Mouse (Mus musculus) limb, embryonic 15.5 days (tissue): ENCODE results near the gene Otulin. TPM values are rescaled to one million over a fixed set of nuclear protein-coding genes. Genes with fewer than 3 reads are reported as not detected.

ENCODE experiments used
- ATAC-seq: fragments of 200-750 bp; cut with Nextera tagmentation; 2 replicates; pipeline ENCODE4 v1.8.0; 2017; ENCODE audit warnings: low read depth, moderate TSS enrichment; ENCODE audit not compliant: insufficient number of reproducible peaks, low FRiP score, low TSS enrichment
- H3K27ac ChIP-seq: fragments of 300-500 bp; sonication (generic); 2 replicates; pipeline ENCODE4 v1.5.1; 2015; ENCODE audit warnings: moderate library complexity, mild to moderate bottlenecking, inconsistent platforms
- H3K27me3 ChIP-seq: fragments of 300-500 bp; sonication (generic); 2 replicates; pipeline ENCODE4 v1.6.1; 2015; ENCODE audit warnings: inconsistent platforms
- H3K36me3 ChIP-seq: fragments of 300-500 bp; sonication (generic); 2 replicates; pipeline ENCODE4 v1.6.1; 2015; ENCODE audit warnings: inconsistent platforms
- H3K4me1 ChIP-seq: fragments of 300-500 bp; sonication (generic); 2 replicates; pipeline ENCODE4 v1.6.1; 2015; ENCODE audit warnings: inconsistent platforms
- H3K4me2 ChIP-seq: fragments of 300-500 bp; sonication (generic); 2 replicates; pipeline ENCODE4 v1.6.1; 2015; ENCODE audit warnings: mild to moderate bottlenecking, inconsistent platforms
- H3K4me3 ChIP-seq: fragments of 300-500 bp; sonication (generic); 2 replicates; pipeline ENCODE4 v1.5.1; 2015; ENCODE audit warnings: mild to moderate bottlenecking, inconsistent platforms
- H3K9ac ChIP-seq: fragments of 300-500 bp; sonication (generic); 2 replicates; pipeline ENCODE4 v1.6.1; 2015; ENCODE audit warnings: inconsistent platforms
- H3K9me3 ChIP-seq: fragments of 300-500 bp; sonication (generic); 2 replicates; pipeline ENCODE4 v1.6.1; 2016; ENCODE audit warnings: inconsistent platforms
- WGBS: fragments of 180-500 bp; shearing (Covaris S2); methylation state at CpG from one replicate; pipeline ENCODE4 v1.1.7; 2015; 5-methylcytosine and 5-hydroxymethylcytosine counted together
- polyA plus RNA-seq: library from polyadenylated mRNA; unstranded; fragments of >200 nt; fragmentation: Nextera tagmentation; extraction: Ambion mirVana; gene quantifications from 2 replicates; pipeline ENCODE4 v1.2.1, GENCODE M21; 2015

Otulin gene
- polyA plus RNA-seq, 1 experiment from 2014 or later: 32.5 TPM

DNA sequence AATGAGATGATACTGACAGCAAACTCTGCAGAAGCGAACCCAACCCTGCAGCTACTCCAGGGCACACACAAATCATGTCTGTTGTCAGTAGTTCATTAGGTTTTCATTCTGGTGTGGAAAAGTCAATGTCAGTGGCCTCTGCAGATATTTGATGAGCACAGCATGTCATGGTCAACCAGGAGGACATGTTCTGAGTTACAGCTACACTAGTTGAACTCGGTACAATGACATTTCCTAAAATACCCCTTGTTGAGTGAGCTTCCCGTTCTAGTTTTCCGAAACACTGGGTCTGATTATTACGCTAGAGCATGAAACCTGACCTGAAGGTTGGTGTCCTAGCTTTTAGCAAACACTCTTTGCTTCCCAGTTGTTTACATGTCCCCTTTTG is 44.4 kb downstream of the Otulin start:
- no peak for ATAC-seq
- no peak overlapping the region for H3K9ac ChIP-seq
- 91% methylated on average over 5 of the region's 5 CpGs for whole genome bisulfite sequencing
- no peaks in the 10 kb centered on the region for H3K4me1 ChIP-seq
- no peak overlapping the region for H3K27ac ChIP-seq
- H3K36me3 ChIP-seq: peaks cover 16% of the 10 kb centered on the region
- no peak overlapping the region for H3K4me3 ChIP-seq
- no peaks in the 10 kb centered on the region for H3K9me3 ChIP-seq
- no peaks in the 10 kb centered on the region for H3K27me3 ChIP-seq
- H3K4me2 ChIP-seq: no peak overlapping the region

DNA sequence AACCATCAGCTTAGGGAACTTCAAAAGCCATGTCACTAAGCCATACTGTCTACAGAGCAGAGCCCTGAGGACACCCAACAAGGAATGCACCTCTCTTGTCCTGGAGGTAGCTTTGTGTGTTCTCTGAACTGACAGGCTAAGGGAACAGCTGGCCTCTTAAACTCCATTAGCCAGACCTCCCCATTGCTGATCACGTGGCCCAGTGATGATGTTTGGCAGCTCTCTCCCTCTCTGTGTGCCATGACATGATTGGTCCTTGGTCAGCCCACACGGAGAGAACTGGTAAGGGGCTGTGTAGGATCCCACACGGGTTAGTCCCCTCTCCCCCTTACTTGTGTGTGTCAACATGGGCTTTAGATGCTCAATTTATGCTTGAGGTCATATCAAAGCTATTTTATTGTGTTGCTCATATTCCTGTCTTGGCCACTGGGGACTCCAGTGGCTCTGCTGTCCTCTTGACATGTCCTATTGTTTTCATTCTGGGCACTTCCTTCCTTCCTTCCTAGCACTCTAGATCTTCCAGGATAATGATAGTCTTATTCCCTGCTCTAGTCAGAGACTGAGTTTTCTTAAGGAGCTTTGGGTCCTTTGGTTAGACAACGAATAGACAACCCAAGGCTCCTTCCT is 44.9 kb downstream of the Otulin start:
- Histone ChIP-seq H3K9me3 (no peaks in the 10 kb centered on the region), H3K27me3 (no peaks in the 10 kb centered on the region)

DNA sequence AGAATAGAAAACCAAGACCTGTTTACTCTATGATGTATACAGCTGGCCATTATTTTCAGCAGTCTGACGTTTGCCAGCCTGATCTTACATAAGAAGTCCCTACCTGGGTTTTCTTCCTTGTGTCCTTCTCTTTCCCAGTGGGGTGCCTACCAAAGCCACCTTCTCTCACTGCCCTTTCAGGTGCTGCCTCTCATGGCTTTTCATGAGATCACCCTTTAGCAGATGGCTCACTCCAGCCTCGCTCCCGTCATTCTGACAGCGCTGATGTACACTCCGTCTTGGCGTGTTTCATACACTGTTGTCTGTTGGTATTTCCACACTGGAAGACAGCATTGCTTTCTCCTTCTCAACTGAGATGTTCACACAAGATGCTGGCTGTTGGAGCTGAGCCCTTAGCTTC is 46.9 kb downstream of the Otulin start:
- H3K4me1 ChIP-seq: no peaks in the 10 kb centered on the region
- no peak for ATAC-seq
- H3K4me3 ChIP-seq: no peak overlapping the region
- 91% methylated on average over 6 of the region's 6 CpGs for WGBS
- no peak overlapping the region for H3K9ac ChIP-seq
- no peaks in the 10 kb centered on the region for H3K9me3 ChIP-seq
- H3K36me3 ChIP-seq: peaks cover 4% of the 10 kb centered on the region; the same call in 1 of the 2 replicates
- H3K27me3 ChIP-seq: no peaks in the 10 kb centered on the region
- no peak overlapping the region for H3K27ac ChIP-seq
- no peak overlapping the region for H3K4me2 ChIP-seq

More for the DNA sequence above, 44.9 kb downstream of the Otulin start:
- no peak for ATAC-seq
- Histone ChIP-seq H3K36me3 (peaks cover 12% of the 10 kb centered on the region), H3K4me1 (no peaks in the 10 kb centered on the region), H3K27ac (no peak overlapping the region), H3K9ac (no peak overlapping the region), H3K4me3 (no peak overlapping the region), H3K4me2 (no peak overlapping the region)
- WGBS: 74% methylated on average over 4 of the region's 4 CpGs

DNA sequence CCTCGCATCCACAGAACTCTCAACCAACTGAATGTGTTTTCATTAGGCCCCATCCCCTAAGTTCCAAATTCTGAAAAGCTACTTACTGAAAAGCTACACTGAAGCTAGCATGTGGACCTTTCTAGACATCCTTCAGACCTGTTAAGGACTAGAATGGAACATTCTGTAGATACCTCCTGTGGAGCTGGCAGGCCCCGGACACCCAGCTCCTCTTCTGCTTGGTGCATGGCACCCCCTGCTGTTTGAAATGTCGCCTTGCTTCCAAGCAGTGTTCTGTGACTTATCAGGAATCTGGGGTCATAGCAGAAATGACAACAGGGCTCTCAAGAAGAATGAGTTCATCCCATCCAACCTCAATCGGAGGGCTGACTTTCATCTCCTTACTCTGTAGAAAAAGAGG is 47.5 kb downstream of the Otulin start:
- 74% methylated on average over 4 of the region's 4 CpGs for whole genome bisulfite sequencing
- no peak for ATAC-seq
- Histone ChIP-seq H3K36me3 (peaks cover 4% of the 10 kb centered on the region; the same call in 1 of the 2 replicates), H3K4me2 (no peak overlapping the region), H3K27me3 (no peaks in the 10 kb centered on the region), H3K9me3 (no peaks in the 10 kb centered on the region), H3K4me3 (no peak overlapping the region), H3K4me1 (no peaks in the 10 kb centered on the region), H3K27ac (no peak overlapping the region), H3K9ac (no peak overlapping the region)

DNA sequence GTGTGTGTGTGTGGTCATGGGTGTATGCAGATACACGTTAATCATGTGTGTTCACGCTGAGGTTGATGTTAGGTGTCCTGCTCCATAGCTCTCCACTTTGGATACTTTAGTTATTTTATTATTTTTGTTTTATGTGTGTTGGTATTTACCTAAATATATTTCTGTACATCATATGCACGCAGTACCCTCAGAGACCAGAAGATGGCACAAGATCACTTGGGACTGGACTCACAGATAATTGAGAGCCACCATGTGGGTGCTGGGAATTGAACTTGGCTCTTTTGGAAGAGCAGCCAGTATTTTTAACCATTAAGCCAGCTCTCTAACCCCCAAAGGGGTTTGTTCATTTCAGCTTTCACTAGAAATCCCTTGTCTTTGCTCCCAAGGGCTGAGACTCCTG is 48.1 kb downstream of the Otulin start:
- 89% methylated on average over 3 of the region's 3 CpGs for WGBS
- peaks cover 4% of the 10 kb centered on the region; the same call in 1 of the 2 replicates for H3K36me3 ChIP-seq
- no peak overlapping the region for H3K27ac ChIP-seq
- 0 out of 2 replicates have a peak, but pooled peaks cover 3% of the 10 kb centered on the region for H3K4me1 ChIP-seq
- no peaks in the 10 kb centered on the region for H3K9me3 ChIP-seq
- H3K4me2 ChIP-seq: no peak overlapping the region
- H3K27me3 ChIP-seq: no peaks in the 10 kb centered on the region
- no peak for ATAC-seq
- no peak overlapping the region for H3K9ac ChIP-seq
- H3K4me3 ChIP-seq: no peak overlapping the region

DNA sequence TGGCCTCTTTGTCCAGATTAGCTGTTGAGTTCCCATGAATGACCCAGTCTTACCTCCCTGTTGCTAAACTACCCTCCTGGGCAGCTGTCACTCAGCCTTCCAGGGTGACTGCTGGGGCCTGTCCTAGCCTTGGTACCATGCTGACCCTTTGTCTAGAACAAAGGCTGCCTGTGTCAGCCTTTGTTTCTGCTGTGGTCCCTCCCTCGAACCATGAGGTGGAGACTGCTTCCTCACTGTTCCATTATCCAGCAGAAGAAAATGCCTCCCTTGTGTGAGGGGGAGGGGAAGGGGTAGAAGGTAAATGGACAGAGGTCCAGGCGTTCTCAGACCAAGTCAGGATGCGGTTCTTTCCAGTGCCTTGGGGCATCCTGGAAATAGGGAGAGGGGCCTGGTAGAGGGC is 48.9 kb downstream of the Otulin start:
- Histone ChIP-seq H3K9me3 (no peaks in the 10 kb centered on the region), H3K27me3 (no peaks in the 10 kb centered on the region), H3K36me3 (peaks cover 4% of the 10 kb centered on the region; the same call in 1 of the 2 replicates), H3K4me2 (no peak overlapping the region), H3K4me3 (no peak overlapping the region), H3K9ac (no peak overlapping the region), H3K4me1 (0 out of 2 replicates have a peak, but pooled peaks cover 3% of the 10 kb centered on the region), H3K27ac (no peak overlapping the region)
- ATAC-seq: no peak
- WGBS: 64% methylated on average over 3 of the region's 3 CpGs

DNA sequence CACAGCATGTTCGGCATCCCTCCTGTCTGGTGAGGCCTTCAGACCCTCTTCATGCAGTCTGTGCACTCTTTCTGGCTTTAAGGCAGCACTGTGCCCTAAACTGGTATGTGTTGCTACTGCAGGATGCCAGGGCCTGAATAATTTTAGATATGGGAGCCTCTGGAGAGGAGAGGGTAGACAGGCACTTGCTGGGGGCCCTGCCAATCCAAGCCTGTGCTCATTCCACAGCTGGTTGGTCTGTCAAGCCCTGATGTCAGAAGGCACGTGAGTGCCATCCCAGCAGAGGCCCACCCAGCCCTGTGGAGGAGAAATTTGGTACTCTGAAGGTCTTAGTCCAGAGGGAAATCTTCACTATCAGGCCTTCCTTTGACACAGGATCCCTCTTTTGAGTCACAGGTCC is 49.7 kb downstream of the Otulin start:
- H3K27me3 ChIP-seq: no peaks in the 10 kb centered on the region
- H3K36me3 ChIP-seq: peaks cover 4% of the 10 kb centered on the region; the same call in 1 of the 2 replicates
- 86% methylated on average over 2 of the region's 2 CpGs for WGBS
- no peak overlapping the region for H3K4me3 ChIP-seq
- H3K4me2 ChIP-seq: no peak overlapping the region
- no peak overlapping the region for H3K9ac ChIP-seq
- ATAC-seq: no peak
- H3K4me1 ChIP-seq: peaks cover 9% of the 10 kb centered on the region; the same call in 1 of the 2 replicates
- H3K9me3 ChIP-seq: no peaks in the 10 kb centered on the region
- no peak overlapping the region for H3K27ac ChIP-seq

DNA sequence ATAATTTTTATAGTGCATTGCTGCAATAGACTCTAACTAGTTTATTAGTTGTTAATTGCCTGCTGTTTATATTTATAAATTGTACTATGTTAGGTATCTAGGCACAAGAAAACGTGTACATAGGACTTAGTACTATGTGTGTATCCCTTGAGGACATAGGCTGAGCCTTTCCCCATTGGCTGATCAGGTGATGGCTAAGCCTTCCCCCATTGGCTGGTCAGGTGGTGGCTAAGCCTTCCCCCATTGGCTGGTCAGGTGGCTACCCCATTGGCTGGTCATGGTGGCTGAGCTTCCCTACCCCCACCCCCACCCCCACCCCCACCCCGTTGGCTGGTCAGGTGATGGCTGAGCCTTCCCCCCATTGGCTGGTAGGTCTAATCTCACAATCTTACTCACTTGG is 50.6 kb downstream of the Otulin start:
- no peaks in the 10 kb centered on the region for H3K9me3 ChIP-seq
- 73% methylated on average over 2 of the region's 2 CpGs for WGBS
- ATAC-seq: no peak

DNA sequence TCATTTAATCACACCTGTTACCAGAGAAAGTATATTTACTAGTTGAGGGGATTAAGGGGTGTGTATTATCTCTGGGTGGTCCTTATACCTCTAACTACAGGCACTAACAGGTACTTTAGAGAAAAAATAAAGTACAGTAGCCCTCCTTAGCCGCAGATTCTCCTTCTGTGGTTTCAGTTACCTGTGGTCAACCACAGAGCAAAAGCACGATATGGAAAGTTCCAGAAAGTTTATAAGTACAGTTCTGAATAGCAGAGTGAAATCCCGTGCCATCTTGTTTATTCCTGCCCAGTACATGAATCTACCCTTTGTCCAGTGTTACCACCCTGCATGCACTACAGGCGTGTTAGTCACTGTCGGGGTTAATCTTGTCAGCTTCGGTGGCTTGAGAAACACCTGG is 51.6 kb downstream of the Otulin start:
- peaks cover 4% of the 10 kb centered on the region; the same call in 1 of the 2 replicates for H3K36me3 ChIP-seq
- no peak overlapping the region for H3K9ac ChIP-seq
- no peaks in the 10 kb centered on the region for H3K9me3 ChIP-seq
- WGBS: 81% methylated on average over 6 of the region's 6 CpGs
- H3K4me3 ChIP-seq: no peak overlapping the region
- no peaks in the 10 kb centered on the region for H3K27me3 ChIP-seq
- H3K4me1 ChIP-seq: peaks cover 20% of the 10 kb centered on the region
- H3K27ac ChIP-seq: no peak overlapping the region
- H3K4me2 ChIP-seq: no peak overlapping the region
- ATAC-seq: no peak

More for the DNA sequence above, 50.6 kb downstream of the Otulin start:
- Histone ChIP-seq H3K9ac (no peak overlapping the region), H3K4me2 (no peak overlapping the region), H3K27me3 (no peaks in the 10 kb centered on the region), H3K27ac (no peak overlapping the region), H3K36me3 (peaks cover 4% of the 10 kb centered on the region; the same call in 1 of the 2 replicates), H3K4me3 (no peak overlapping the region), H3K4me1 (peaks cover 18% of the 10 kb centered on the region)

DNA sequence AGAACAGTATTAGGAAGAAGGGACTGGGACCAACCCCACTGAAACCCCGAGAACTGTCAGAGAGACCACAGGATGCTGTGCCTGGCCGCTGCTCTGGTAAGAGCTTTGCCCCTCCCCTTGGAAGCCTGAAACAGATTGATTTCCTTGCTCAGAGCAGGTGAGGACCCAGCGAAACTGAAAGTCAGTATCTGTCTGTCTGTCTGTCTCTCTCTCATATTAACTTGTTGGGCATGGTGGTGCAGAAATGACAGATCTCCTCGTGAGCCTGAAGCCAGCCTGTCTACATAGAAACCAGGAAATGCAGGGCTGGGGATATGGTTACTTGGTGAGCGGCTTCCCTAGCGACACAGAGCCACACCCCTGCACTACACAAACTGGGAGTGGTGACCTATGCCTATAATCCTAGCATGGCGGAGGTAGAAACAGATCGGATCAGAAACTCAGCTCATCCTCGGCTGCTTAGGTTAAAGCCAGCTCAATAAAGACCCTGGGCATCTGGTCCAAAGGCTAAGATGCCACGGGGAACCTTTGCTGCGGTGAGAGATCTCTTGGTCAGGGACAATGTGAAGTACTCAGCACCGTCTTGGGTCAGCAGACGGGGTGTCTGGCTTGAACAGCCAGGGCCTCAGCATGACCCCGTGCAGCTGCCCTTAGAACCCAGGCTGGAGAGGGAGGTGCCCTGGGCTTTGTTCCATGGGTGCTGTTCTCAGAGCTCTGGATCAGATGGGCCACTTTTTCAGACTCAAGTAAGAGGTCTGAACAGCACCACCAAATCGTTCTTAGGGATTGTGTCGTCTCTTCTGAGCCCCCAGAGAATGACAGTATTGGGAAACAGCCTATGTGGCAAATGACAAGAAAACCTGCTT is 52.3 kb downstream of the Otulin start:
- H3K4me2 ChIP-seq: no peak overlapping the region
- peaks cover 4% of the 10 kb centered on the region; the same call in 1 of the 2 replicates for H3K36me3 ChIP-seq
- no peaks in the 10 kb centered on the region for H3K9me3 ChIP-seq
- H3K4me1 ChIP-seq: peaks cover 20% of the 10 kb centered on the region
- H3K27ac ChIP-seq: no peak overlapping the region
- H3K27me3 ChIP-seq: no peaks in the 10 kb centered on the region
- 80% methylated on average over 16 of the region's 16 CpGs for WGBS
- no peak overlapping the region for H3K4me3 ChIP-seq
- ATAC-seq: no peak
- H3K9ac ChIP-seq: no peak overlapping the region

DNA sequence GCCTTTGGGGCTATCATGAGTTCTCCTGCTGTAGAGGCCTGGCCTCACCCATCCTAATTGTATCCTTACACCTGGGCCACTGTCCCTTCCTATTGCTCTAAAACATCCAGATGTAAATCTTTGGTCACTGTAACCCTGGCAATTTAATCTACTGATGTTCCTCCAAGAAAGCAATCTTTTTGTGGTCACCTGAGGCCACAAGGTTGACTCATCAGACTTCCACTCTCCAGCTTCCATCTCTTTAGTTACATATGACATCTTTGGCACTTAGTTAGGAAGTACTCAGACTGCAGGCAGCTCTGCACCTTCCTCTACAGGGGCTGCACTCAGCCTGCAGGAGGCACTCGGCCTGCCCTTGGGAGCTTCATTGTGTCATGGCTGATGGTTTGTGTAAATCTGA is 53.6 kb downstream of the Otulin start:
- WGBS: 84% methylated on average over 1 of the region's 1 CpGs

DNA sequence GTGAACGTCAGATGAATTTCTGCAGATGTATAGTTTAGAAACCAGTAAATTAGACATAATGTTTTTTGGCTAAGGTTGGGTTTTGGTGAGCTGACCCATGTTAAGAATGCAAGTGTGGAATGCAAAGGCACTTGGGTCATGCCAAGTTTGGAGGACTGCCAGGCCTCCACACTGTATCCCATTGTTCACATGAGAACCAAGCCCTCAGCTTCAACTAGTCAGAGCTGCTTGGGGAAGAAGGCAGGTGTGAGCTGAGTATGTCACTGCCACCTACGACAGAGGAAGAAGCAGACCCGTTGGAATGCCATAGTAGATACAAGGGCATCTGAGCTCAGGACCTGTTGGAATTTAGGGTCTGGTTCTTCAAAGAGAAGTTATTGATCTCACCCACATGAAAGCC is 54.6 kb downstream of the Otulin start:
- Histone ChIP-seq H3K4me2 (no peak overlapping the region), H3K27ac (peak overlapping the region; percentile 11; the same call in 1 of the 2 replicates), H3K9ac (no peak overlapping the region), H3K4me3 (no peak overlapping the region), H3K4me1 (peaks cover 20% of the 10 kb centered on the region), H3K9me3 (no peaks in the 10 kb centered on the region), H3K36me3 (0 out of 2 replicates have a peak, but pooled peaks cover 4% of the 10 kb centered on the region), H3K27me3 (no peaks in the 10 kb centered on the region)
- ATAC-seq: no peak
- 47% methylated on average over 3 of the region's 3 CpGs for WGBS

More for the DNA sequence above, 53.6 kb downstream of the Otulin start:
- ATAC-seq: no peak
- Histone ChIP-seq H3K36me3 (0 out of 2 replicates have a peak, but pooled peaks cover 3% of the 10 kb centered on the region), H3K27me3 (no peaks in the 10 kb centered on the region), H3K4me3 (no peak overlapping the region), H3K27ac (no peak overlapping the region), H3K4me2 (no peak overlapping the region), H3K4me1 (peaks cover 20% of the 10 kb centered on the region), H3K9me3 (no peaks in the 10 kb centered on the region), H3K9ac (no peak overlapping the region)
